38 mouse cellular contexts compared by ENCODE assay signal in the genomic region with DNA sequence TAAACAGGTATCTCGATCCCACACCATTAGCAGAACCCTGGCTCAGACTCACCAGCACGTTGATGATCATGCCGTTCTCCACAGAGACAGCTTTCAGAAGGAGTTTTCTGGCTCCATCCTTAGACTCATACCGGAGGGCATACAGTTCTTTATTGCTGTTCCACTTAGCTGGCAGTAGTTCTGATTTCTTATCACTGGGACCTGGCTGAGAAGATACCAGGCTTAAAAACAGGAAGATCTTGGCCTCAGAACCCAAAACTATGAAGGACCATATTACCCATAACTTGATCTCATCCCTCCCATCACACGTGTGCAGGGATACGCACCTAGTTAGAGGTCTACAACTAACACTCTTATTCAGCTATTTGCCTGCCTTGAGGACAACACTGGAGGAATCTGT. TPM values are rescaled to one million over a fixed set of nuclear protein-coding genes. Genes with fewer than 3 reads are reported as not detected.
"Had no signal": no experiment of that assay in that cellular context is flagged by ENCODE, and none has a peak within 500 bp of the region (broad histone marks: within the 10 kb centered on the region; RNA-seq: fewer than 3 reads in every experiment).

No protein-coding gene starts in this region.

- H3K9ac ChIP-seq: limb, embryonic 12.5 days; limb, embryonic 13.5 days; limb, embryonic 15.5 days; liver, embryonic 12.5 days; liver, embryonic 13.5 days; liver, embryonic 14.5 days; liver, embryonic 15.5 days; liver, postnatal 0 days; lung, embryonic 14.5 days; lung, embryonic 15.5 days; midbrain, embryonic 12.5 days; midbrain, embryonic 13.5 days; midbrain, embryonic 15.5 days had no signal

- H3K4me3 ChIP-seq: left cerebral cortex, adult 2 months; limb, embryonic 10.5 days; limb, embryonic 12.5 days; limb, embryonic 13.5 days; limb, embryonic 15.5 days; liver, embryonic 12.5 days; liver, embryonic 13.5 days; liver, embryonic 15.5 days; lung, embryonic 15.5 days; megakaryocyte, embryonic 14.5 days; midbrain, embryonic 10.5 days; midbrain, embryonic 12.5 days; midbrain, embryonic 13.5 days; midbrain, embryonic 15.5 days; myocyte had no signal

- H3K9me3 ChIP-seq: limb, embryonic 10.5 days; limb, embryonic 12.5 days; limb, embryonic 13.5 days; limb, embryonic 15.5 days; liver, embryonic 12.5 days; liver, embryonic 13.5 days; liver, embryonic 15.5 days; lung, embryonic 15.5 days; megakaryocyte, embryonic 14.5 days; midbrain, embryonic 10.5 days; midbrain, embryonic 12.5 days; midbrain, embryonic 13.5 days; midbrain, embryonic 15.5 days had no signal

- H3K27ac ChIP-seq: left cerebral cortex, adult 2 months; limb, embryonic 10.5 days; limb, embryonic 12.5 days; limb, embryonic 13.5 days; limb, embryonic 15.5 days; liver, embryonic 12.5 days; liver, embryonic 13.5 days; liver, embryonic 14.5 days; liver, embryonic 15.5 days; lung, embryonic 15.5 days; macrophage; midbrain, embryonic 10.5 days; midbrain, embryonic 12.5 days; midbrain, embryonic 13.5 days; midbrain, embryonic 15.5 days had no signal

- ATAC-seq: liver, embryonic 12.5 days; liver, postnatal 0 days; lung, postnatal 0 days; midbrain, embryonic 13.5 days; midbrain, embryonic 15.5 days; midbrain, embryonic 16.5 days had no signal

- DNase-seq: left cerebral cortex, postnatal 4 days; liver; liver, embryonic 13.5 days; liver, postnatal 0 days; lung, adult 18-20 months; lung, adult 2 months; lung, embryonic 14.5 days; lung, postnatal 10 days; lung, postnatal 14 days; lung, postnatal 36 days; lung, postnatal 4 days; midbrain, embryonic 14.5 days had no signal

- H3K4me2 ChIP-seq: limb, embryonic 12.5 days; limb, embryonic 13.5 days; limb, embryonic 15.5 days; liver, embryonic 11.5 days; liver, embryonic 12.5 days; liver, embryonic 13.5 days; liver, embryonic 15.5 days; lung, embryonic 14.5 days; lung, embryonic 15.5 days; midbrain, embryonic 11.5 days; midbrain, embryonic 12.5 days; midbrain, embryonic 13.5 days; midbrain, embryonic 15.5 days had no signal

- H3K27me3 ChIP-seq: limb, embryonic 12.5 days; limb, embryonic 13.5 days; limb, embryonic 15.5 days; liver, embryonic 12.5 days; liver, embryonic 13.5 days; liver, embryonic 15.5 days; lung, embryonic 15.5 days; megakaryocyte, embryonic 14.5 days; midbrain, embryonic 12.5 days; midbrain, embryonic 13.5 days; midbrain, embryonic 15.5 days had no signal

RNA-seq across cellular contexts. Expression of gene Tmem74b, which starts 33.6 kb away (rescaled TPM):
- total RNA-seq: liver, adult 2 months; megakaryocyte progenitor cell, adult 5-6 weeks; megakaryocyte, adult 5-6 weeks; megakaryocyte-erythroid progenitor cell, adult 5-6 weeks; monocyte, adult 5-6 weeks had no signal
- polyA plus RNA-seq: liver, adult 2 months; liver, embryonic 16.5 days; macrophage; myocyte had no signal
